Mouse (Mus musculus) heart, adult 9 months (tissue): ENCODE results near the gene Rgn.

Experiments
- DNase-seq, 2 experiments: peaks; one replicate each; pipeline ENCODE4 v3.0.0; 2022; ENCODE audit warnings: low spot score in 2 of 2

Gene Rgn

DNA sequence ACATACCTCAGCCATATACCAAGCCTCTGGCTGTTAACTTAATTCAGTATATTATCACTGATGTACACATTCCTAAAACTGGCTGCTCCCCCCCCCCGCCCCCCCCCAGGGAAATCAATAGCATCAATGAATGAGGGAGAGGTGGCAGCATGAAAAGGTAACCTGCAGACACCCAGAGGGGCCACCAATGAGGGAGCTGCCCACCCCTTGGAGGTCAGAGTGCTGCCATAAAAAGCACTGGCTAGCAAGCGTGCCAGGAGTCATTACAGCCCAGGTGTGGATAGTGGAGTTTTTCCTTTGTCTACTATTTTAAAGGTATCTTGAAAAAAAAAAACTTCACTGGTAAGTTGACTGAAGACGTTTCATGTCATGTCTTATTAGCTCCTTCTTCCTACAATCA is at the start of gene Rgn:
Rgn (plus strand) TSS at position 256 of the 400 bp plus-strand sequence.
- DNase-seq: no peak

DNA sequence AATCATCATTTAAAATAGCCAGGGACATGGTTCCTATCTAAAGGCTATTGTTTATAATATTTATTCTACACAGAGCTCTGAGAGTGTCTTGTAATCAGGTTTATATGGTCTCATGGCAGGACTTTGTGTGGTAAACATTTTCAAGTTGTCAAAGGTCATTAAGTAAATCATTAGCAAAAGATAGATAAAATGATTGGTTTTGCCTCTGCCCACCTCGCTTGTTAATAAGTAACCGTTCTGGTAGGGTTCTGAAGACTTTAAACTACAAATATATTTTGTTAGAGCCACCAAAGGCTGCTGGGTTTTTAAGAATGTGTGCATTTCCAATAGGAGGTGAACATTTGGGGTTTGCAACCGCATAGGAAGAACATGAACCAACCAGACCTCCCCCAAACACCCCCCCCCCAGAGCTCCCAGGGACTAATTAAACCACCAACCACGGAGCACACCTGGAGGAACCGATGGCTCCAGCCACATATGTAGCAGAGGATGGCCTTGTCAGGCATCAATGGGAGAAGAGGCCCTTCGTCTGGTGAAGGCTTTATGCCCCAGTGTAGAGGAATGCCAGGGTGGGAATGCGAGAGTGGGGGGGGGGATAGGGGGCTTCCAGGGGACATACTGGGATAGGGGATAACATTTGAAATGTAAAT is 29.2 kb upstream of the Rgn start:
- no peak for DNase-seq

DNA sequence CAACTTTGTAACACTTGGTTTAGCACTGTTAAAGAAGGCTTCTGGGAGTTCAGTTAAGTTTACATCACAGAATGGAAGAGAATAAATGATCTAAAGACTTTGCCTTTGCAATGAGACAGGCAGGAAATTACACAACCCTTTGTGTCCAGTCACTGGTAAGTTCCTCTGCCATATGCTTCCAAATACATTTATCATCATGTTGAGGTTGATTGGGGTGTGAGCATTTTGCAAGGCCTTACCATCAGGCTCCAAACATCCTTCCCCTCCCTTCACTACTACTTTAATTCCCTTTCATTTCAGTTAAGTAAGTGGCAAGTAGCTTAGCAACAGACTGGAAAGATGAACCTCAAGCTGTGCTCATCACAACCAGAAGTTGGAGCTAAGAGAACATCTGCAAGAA is 28.0 kb upstream of the Rgn start:
- DNase-seq: no peak

DNA sequence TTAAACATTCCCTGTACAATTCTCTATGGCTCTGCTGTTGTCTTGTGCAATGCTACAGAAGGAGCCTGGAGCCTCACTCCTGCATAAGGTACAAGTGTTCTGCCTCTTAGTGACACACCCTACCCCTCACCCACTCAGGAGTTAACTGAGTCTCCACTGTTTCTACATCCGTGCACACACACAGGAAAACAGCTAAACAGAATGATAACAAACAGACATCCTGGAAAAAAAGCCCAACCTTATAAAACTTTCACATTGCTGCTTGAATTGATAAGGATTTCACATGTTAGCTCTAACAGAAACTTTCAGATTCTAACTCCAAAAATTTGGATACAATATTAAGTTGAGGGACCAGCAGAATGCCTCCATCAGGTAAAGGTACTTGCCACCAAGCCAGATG is 17.0 kb upstream of the Rgn start:
- no peak for DNase-seq

DNA sequence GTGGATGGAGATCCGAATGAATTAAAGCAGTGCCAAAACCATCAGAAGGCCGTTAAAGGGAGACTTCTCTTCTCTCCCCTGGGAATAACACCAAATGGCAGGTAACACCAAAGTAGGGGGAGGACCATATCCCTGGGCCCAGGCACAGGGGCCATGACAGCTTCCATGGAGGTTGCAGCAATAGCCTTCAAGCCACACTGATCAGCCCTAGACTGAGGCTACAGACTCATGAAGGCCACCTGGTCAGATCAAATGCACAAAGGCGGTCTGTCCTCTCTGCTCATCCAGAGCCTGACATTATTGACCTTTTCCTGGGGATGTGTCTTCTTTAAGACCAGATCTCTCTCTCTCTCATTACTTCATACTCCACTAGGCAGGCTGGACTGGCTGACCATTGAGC is 5.7 kb upstream of the Rgn start:
- no peak for DNase-seq

DNA sequence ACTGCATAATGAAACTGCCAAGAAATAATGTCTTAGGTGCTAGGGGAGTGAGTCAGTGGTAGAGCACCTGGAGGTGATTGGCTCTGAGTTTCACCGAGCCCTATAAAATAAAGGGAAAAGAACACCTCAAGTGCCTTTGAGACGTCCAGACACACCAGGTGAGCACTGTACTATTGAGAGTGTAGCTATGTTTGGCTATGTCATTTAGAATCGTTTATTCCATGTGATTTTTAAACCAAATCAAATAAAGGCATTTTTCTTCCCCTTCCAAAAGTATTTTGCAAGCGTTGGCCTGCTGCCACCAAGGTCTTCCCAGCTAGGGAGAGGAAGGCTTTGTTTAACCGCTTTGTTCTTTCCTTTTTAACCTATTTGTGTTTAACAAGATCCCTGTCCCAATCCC is 2.0 kb upstream of the Rgn start:
- no peak for DNase-seq

DNA sequence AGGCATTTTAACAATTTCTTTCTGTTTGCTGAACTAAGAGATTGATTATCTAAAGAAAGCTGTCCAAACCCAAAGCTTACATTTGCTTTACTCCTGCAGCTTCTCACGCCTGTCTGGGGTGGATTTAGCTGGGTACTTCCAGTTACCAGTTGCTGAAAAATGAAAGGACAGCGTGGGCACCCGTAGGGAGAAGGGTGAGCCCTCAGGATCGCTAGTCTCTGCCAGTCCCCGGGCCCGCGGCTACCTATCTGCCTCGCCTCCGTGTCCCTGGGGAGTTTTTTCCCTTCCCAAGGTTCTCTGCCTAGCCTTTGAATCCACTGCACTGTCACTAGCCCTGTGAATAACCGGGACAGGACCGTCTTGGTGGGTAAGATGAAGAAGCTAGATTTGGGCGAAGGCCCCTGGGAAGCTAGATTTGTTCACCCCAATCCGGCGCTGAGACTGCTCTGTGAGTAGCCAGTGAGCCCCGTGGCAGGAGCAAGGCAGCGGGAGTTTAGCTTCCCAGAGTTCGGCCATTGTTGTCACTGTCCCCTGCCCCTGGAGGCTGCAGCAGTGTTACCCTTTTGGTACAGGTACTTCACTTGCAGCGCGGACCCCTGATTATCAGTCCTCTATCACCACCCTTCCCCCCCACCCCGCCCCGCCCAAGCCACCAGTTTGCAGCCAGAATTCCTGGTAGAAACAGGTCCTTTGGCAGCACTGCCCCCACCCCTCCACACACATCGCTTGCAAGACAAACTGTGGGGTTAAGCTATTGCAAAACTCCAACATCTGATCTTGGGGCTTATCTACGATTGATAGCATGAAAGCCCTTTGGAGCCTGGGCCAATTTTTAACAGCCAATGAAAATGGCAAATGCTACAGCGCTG is 1.3 kb upstream of the Rgn start:
- DNase-seq: no peak

DNA sequence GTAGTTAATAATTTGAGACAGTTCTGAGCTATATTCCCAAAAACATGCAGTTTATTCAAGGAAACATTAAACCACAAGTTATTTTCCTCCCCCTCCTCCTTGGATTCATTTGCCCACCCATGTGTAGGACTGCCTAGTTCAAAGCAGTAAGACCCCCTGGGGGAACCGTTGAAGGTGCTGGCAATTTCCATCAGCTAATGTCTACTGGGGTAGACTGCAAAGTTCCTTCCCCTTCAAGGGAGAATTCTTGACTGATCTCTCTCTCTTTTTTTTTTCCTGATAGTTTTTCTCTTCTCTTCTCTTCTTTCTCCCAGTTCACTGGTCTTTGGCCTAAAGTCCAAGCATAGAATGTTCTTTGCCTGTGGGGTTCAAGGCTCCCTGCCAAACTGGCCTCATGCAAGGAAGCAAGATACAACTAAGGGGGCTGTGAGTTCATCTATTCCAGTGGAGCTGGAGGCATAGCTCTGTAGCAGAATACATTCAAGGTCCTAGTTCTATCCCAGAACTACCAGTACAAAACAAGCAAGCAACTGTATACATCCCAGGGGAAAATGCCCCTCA is 627 bp upstream of the Rgn start:
- no peak for DNase-seq

DNA sequence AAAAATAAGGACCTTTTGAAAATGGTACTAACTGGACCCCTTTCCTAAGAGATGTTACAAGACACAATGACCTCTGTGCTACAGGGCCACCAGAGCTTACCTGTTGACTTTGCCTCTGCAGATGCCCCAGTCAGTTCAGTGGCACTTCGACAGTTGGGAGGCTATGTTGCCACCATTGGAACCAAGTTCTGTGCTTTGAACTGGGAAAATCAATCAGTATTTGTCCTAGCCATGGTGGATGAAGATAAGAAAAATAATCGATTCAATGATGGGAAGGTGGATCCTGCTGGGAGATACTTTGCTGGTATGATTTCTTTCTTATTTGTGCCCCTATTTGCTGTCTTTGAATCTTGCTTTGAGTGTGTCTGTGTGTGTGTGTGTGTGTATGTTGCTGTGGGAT is 2.6 kb downstream of the Rgn start:
- no peak for DNase-seq

DNA sequence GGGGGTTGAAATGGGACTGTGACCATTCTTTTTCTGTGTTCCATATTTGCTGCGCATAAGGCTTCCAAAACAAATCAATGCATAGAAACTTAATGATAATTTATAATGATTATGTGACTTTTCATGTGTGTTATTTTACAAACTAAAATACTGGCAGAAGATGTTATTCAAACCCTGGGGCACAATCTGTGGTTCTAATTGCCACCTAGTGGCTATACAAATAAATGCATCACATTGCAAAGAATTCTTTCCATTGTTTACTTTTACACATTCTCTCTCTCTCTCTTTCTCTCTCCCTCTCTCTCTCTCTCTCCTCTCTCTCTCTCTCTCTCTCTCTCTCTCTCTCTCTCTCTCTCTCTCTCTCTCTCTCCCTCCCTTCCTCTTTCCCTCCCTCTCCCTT is 12.3 kb downstream of the Rgn start:
- DNase-seq: no peak

DNA sequence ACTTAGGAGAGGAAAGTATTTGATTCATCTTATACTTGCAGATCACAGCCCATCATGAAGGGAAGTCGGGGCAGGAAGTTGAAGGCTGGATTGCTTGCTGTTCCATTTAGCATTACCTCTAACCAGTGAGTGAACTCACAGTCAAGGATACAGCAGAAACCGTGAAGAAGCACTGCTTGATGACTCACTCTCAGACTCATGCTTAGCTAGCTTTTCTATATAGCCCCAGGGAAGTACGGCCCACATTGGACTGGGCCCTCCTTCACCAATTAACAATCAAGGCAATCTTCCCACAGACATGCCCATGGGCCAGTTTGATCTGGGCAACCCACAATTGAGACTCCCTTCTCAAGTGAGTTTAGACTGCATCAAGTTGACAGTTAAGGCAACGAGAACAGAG is 14.4 kb downstream of the Rgn start:
- no peak for DNase-seq

DNA sequence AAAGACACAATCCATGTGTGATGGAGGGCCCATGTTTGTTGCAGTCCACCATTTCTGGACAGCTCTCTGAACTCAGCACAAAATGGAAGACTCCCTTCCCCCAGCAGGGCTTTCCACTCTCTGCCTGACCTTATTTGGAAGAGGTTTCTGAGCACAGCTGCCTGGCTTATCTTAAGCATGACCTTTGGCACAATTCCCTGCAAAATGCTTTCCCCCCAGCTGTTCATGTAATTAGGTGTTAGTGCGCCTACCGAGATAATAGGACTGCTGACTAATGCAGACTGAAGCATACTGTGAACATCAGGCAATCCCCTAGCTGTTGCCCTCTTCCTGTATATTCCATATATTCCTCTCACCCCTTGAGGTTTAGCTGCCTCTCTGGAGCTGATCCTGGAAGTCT is 21.4 kb downstream of the Rgn start:
- peak; percentile 54 to 68 for DNase-seq

DNA sequence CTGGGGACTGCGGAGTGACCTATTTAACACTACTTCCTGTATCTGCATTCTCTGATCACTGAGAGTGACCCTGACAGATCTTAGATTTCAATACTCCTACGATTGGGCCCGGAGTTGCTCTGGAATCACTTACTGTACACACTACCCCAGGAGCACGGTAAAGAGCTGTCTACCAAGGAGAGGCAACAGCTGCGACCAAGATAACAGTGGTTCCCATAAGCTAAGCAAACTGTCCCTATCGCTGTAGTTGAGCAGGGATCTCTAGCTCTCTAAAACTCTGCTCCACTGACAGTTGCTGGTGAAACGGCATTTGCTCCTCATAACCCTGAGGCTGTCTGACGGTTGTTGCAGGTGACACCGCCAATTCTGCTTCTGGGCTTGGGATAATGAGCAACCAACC is 23.1 kb downstream of the Rgn start:
- no peak for DNase-seq

DNA sequence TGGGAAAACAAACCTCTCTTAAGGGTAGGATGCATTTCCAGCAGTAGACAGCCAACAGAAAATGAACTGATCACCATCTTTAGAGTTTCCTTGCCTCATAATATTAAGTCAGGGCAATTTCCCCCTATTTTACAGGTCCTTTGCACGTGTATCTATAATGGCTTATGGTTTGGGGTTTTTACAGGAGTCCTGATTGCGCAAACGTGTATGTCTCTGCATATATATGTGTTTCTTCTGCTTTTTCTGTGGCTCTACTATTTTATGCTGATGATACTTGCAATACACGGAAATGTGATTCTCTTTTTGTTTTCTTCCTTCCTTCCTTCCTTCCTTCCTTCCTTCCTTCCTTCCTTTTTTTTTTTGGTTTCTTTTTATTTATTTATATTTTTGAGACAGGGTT is 24.3 kb downstream of the Rgn start:
- DNase-seq: no peak

DNA sequence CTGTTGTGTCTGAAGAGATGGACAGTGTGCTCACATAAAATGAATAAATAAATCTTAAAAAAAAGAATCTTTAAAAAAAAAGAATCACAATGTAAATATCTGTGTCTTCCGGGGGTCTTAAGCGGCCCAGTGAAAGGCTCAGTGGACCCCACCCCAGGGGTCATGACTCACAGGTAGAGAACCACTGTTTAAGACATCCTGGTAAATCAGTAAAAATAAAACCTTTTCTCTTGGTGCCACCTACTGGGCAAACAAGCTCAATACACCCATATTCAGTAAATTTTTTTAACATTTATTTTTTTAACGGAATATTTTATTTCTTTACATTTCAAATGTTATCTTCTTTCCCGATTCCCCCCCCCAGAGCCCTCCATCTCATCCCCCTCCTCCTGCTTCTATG is 38.4 kb downstream of the Rgn start:
- DNase-seq: no peak

DNA sequence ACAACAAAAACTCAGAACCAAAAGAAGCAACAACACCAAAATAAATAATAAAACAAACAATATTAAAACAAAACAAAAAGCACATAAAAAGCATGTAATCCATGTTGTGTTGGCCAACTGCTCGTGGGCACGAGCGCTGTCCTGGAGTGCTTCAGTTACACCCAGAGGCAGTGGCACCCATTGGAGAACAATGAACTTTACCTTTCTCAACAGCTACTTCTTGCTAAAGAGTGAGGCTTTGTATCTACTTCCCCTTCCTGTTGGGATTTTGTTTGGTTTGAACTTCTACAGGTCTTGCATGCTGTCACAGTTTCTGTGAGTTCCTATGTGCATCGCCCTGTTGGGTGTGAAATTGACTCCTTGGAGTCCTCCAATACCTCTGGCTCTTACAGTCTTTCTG is 58.9 kb downstream of the Rgn start:
- DNase-seq: no peak
